Mouse (Mus musculus): ENCODE measurements around the gene Fxyd6.

- TF ChIP-seq CTCF (IDR thresholded peaks at IDR 0.05; ENCODE audit: extremely low read depth, insufficient read length, insufficient replicate concordance, low read depth, low read length) (peak; percentile 56; the same call in 1 of the 2 replicates), POLR2A (IDR thresholded peaks at IDR 0.05; ENCODE audit: low read depth, low read length) (no peak)
Measured at GRCm38 (mm10) chr9:45413478-45414140, 43.6 kb downstream of the Fxyd6 start.

Measured in small intestine, adult 2 months (tissue).